Mouse (Mus musculus) left cerebral cortex, adult 2 months (tissue): ENCODE data around the gene Gtf3c1. TPM values are rescaled to one million over a fixed set of nuclear protein-coding genes. Genes with fewer than 3 reads are reported as not detected.
"Not testable (repeated sequence)": the region's sequence is repeated elsewhere in the genome, so short reads cannot be mapped to it uniquely, and the experiment has no call there.

Experiments
- DNase-seq, 2 experiments: peaks; one replicate each; pipeline ENCODE4 v3.0.0; 2021 to 2022; ENCODE audit warnings: low spot score in 2 of 2, mixed read lengths in 1 of 2; ENCODE audit errors: extremely low spot score in 1 of 2
- H3K27ac ChIP-seq: fragments of 200-600 bp; 2 replicates; pipeline ENCODE4 v1.8.1; 2022
- H3K4me3 ChIP-seq: fragments of 200-600 bp; 2 replicates; pipeline ENCODE4 v1.8.1; 2022
- CTCF ChIP-seq: fragments of 200-600 bp; IDR thresholded peaks from 2 replicates; pipeline ENCODE4 v1.8.1; 2022; ENCODE audit warnings: antibody characterized with exemption, mild to moderate bottlenecking, moderate library complexity
- intact Hi-C: fragments of 180-260 bp; cut with DNase I; formaldehyde crosslinking; loops from one replicate; pipeline ENCODE4 v1.15.1; 2025
- total RNA-seq, 2 experiments: library from RNA; stranded (reverse); gene quantifications; 2 replicates each; pipeline ENCODE4 v1.2.3; 2021

The Gtf3c1 gene
- total RNA-seq, 2 experiments from 2014 or later: 103 to 107 TPM

DNA sequence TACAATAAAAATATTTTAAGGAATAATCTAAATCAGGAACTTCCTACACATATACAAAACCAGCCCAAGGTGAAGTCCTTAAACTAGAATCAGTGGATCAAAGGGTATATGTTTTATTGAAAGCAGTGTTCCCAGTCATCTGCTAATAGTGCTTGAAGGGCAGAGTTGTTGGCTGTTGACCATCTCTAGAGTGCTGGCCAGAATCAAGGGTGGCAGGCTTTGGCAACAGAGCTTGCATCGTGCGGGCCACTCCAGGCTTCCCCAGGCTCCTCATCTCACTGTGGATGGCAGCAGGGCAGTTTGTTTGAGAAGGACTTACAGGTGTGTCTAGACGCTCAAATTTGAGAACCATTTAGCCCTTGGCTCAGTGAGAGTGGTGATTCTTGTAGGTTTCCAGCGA is 26.2 kb upstream of the Gtf3c1 start:
- Histone ChIP-seq H3K4me3 (no peak overlapping the region), H3K27ac (no peak overlapping the region)
- intact Hi-C loops: no loop called here
- DNase-seq: no peak
- no peak for TF ChIP-seq CTCF

DNA sequence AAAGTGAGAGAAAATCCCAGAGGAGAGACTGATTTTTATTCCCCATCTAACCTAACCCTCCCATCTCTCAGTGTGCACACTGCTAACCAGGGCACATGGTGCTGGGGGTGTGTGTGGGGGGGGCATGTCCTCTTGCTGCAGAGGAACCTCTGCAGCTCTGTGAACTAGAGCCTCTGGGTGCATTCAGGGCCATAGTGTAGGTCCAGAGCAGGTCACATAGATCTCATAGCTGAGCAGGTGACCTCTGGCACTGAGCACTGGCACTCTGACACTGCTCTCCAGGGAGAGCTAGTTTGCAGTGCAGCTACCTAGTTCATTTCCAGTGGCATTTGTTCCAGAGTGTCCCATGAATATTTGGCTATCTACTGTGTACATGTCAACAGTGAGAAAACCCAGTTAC is 24.1 kb upstream of the Gtf3c1 start:
- no peak for TF ChIP-seq CTCF
- DNase-seq: no peak
- Histone ChIP-seq H3K4me3 (no peak overlapping the region), H3K27ac (no peak overlapping the region)
- intact Hi-C loops: no loop called here

DNA sequence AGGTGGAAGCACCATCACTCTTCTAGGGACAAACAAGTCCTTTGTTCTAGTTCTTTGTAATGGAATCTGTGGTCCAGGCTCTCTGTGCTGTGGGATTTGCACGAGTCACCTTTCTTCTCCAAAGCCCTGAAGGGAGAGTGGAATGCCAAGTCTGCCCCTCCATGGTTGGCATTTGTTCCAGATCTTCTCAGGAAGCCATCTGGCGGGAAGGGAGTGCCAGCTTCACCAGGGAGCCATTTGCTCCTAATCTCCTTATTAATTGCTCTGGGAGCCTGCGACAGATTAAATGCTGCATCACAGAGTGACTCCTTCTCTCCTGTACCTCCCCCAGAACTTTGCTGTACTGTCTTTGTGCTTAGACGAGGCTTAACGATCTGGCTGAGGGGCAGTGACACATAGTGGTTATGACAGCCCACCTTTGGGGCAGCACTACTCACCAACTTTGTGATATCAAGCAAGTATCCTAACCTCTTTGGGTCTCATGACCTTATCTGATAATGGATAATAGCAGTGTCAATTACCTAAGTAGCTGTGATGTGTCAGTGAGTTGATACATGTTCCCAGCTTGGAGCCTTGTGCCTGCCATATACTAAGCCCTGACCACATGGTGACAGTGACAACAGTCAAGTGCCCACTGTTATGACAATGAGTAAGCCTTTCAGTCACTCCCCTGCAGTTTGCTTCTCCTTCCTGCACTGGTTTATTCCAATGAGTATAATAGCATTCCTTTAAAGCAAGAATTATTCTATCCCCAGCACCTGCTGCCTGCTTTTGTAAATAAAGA is 15.8 kb upstream of the Gtf3c1 start:
- no peak overlapping the region for H3K27ac ChIP-seq
- no peak for DNase-seq
- no peak for TF ChIP-seq CTCF
- intact Hi-C loops: no loop called here
- H3K4me3 ChIP-seq: no peak overlapping the region

DNA sequence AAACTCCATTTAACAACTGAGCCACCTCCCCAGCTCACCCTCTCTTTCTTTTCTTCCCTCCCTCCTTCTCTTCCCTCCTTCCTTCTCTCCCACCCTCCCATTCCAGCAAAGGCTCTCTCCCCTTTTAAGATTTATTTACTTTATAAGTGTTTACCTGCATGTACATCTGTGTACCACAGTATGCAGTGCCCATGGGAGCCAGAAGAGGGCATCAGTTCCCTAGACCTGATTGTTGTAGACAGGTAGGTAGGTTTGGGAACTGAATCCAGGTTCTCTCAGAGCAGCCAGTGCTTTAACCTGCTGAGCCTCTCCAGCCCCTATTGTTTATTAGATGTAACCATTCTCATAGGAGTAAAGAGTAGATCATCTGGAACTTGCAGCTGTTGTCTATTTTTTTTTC is 14.5 kb upstream of the Gtf3c1 start:
- intact Hi-C loops: no loop called here
- no peak for DNase-seq
- Histone ChIP-seq H3K27ac (no peak overlapping the region), H3K4me3 (no peak overlapping the region)
- peak; percentile 36 for TF ChIP-seq CTCF

DNA sequence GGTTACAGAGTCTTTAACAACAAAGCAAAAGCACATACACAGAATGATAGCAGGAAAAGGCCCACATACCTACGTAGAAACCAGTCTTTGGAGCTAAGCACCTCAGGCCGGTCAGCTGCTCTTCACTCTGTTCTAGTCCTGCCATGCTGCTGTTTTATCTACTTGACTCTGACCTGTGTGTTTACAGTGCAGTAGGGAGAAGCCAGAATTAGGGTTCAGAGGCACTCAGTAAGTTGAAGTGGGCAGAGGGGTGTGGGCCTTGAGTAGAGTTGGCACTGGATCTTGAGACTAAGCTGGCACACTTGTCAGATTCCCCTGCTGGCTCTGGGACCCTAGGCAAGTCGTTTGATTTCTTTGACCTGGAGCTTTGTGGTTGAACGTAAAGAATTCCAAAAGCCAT is 13.5 kb upstream of the Gtf3c1 start:
- no peak for DNase-seq
- Histone ChIP-seq H3K27ac (no peak overlapping the region), H3K4me3 (no peak overlapping the region)
- intact Hi-C loops: no loop called here
- TF ChIP-seq CTCF: no peak

DNA sequence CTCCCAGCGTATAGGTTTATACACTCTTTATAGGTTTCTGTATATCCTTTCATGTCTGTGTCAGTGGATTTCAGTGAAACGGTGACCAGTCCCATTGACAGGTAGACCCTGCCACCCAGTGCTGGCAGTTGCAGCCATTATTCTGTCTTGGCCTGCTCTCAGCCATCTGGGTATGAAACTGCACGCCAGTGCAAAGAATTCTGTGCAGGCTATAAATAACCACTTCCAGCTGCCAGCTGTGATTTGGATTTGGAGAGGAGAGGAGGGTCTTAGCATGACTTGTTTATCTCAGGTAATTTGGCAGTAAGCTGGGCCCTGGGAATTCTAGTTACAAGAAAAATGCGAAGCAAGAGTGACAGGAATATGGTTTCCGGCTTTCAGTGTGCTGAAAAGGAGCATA is 12.8 kb upstream of the Gtf3c1 start:
- DNase-seq: no peak
- TF ChIP-seq CTCF: no peak
- Histone ChIP-seq H3K27ac (no peak overlapping the region), H3K4me3 (no peak overlapping the region)
- intact Hi-C loops: no loop called here

DNA sequence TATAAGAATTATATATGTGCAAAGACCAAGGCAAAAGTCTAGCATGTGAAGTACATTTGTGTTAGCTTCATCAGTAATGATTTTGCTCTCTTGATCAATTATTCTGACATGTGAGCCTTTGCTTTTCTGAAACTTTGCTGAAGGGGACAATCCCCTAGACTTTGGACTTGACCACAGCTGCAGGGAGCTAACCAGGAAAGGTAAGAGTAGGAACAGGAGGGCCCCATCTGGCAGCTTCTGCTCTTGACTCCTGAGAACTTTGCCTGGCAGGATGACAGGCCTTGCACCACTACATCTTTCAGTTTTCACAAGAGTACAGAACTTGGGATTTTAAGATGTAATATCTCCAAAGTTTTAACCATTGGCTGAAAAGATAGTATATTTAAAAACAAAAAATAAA is 10.0 kb upstream of the Gtf3c1 start:
- Histone ChIP-seq H3K27ac (no peak overlapping the region), H3K4me3 (no peak overlapping the region)
- no peak for DNase-seq
- no peak for TF ChIP-seq CTCF
- intact Hi-C loops: no loop called here

DNA sequence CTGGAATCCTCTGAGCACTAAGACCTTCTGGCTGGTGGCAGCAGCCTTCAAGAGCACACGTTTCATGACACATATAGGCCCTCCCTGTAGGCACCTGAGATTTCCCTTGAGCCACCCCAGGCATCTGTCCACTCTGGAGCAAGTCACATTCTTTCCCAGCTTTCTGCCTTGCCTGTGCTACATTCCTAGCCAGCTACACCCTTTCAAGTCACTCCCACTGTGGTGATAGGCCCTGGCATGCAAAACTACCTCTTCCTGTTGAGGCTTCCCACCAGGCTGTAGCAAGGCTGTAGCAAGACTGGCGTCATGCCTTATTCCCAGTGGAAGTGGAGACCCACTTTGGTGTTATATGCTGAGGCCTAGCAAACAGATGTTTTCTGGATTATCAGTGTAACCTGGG is 9.1 kb upstream of the Gtf3c1 start:
- no peak for DNase-seq
- Histone ChIP-seq H3K4me3 (no peak overlapping the region), H3K27ac (no peak overlapping the region)
- no peak for TF ChIP-seq CTCF
- intact Hi-C loops: no loop called here

DNA sequence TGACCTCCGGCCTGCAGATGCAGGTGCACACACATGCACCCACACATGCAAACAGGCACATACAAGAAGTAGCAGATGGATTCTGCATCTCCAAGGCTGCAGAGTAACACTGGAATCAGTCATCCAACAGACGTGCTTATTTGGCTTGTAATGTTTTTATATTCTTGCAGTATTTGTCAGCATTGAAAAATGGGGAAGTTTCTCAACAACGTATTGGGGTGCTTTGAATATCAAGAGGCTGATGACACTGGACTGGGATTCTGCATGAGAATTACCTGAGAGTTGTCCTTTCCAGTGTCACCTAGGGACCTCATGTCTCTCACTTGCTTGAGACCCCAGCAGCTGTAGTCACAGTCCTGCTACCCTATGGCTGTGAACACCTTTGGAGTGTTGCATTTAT is 7.2 kb upstream of the Gtf3c1 start:
- no peak for DNase-seq
- intact Hi-C loops: no loop called here

DNA sequence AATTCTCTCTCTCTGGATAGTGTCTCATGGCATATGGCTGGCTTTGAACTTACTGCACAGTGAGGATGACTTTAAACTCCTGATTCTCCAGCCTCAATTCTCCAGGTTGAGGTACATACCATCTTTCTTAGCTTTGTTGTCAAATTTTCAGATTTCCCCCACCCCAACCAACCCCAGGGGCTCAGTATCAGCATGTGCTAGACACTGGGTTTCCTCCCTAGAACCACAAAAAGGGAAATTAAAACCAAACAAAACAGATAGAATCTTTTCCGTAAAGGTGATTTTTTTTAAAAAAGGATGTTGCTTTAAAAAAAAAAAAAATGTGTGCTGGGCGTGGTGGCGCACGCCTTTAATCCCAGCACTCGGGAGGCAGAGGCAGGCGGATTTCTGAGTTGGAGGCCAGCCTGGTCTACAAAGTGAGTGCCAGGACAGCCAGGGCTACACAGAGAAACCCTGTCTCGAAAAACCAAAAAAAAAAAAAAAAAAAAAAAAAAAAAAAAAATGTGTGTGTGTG is 6.0 kb upstream of the Gtf3c1 start:
- intact Hi-C loops, H3K4me3 ChIP-seq, H3K27ac ChIP-seq, DNase-seq: not testable (repeated sequence)

More for the DNA sequence above, 7.2 kb upstream of the Gtf3c1 start:
- H3K4me3 ChIP-seq: no peak overlapping the region
- TF ChIP-seq CTCF: no peak
- no peak overlapping the region for H3K27ac ChIP-seq

DNA sequence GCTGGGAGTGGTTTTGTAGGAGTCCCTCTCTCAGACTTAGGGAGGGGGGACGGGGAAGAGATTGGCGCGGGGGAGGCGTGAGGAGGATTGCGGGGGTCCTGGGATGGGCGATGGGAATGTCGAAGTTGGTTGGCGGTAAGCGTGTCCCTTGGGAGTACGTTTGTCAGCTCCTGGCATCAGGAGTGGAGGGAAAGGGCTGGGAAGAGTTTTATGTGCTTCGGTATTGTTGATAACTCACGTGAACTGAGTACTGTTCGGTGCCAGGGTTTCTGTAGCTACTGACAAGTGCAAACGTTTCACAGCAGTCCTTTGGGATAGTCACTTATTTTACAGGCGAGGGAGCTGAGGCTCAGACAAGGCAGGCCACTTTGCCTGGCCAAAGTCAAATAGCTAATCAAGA is 520 bp upstream of the Gtf3c1 start:
- DNase-seq: no peak
- intact Hi-C loops: no loop called here
- Histone ChIP-seq H3K27ac (peak overlapping the region; percentile 86), H3K4me3 (peak overlapping the region; percentile 80)
- no peak for TF ChIP-seq CTCF

DNA sequence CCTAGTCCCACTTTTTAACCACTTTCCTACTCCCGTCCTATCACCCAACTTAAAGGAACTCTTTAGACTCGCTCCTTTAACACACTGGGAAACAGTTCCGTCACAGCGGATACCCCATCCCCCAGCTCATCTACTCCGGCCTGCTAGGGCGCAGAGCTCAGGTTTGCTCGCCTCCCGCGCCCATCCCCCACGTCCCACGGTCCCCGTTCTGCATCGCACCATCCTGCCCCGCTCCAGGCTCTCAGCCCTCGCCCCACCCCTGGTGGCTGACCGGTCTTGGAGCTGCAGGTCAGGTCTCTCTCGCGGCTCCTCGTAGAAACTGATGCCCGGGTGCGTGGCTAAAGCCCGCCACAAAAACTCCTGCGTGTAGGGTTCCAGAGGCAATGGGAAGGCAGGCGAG is 394 bp downstream of the Gtf3c1 start:
- Histone ChIP-seq H3K27ac (peak overlapping the region; percentile 87), H3K4me3 (peak overlapping the region; percentile 80)
- TF ChIP-seq CTCF: no peak; the same call in 1 of the 2 replicates
- intact Hi-C loops: no loop called here
- DNase-seq: peak; percentile 52 to 61

DNA sequence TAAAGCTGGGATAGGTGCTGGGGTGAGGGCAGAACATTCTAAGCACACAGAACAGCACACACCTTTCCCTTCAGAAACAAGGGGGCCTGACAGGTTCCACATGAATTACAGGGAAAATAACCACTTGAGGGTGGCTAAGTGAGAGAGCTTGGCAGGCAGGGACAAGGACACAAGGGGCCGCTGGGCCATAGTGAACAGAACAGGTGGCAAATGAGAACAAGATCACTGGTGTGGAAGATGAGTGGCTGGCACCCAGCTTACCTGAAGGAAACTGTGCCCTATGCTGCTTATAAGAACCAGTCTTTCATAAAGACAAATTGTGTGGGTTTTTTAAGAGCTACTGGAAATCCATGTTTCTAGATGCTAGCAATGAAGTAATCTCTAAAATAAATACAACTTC is 4.8 kb downstream of the Gtf3c1 start:
- no peak for DNase-seq
- no peak overlapping the region for H3K27ac ChIP-seq
- TF ChIP-seq CTCF: no peak
- intact Hi-C loops: no loop called here
- no peak overlapping the region for H3K4me3 ChIP-seq
